Mouse (Mus musculus) G1E (cell line): ENCODE measurements at regions not wholly inside any gene's neighbourhood (a gene's known extent, or its start where the extent isn't known, plus 50 kb on each side); places are given as distances from the start of the nearest gene placed in this dataset.

Experiments used
- ATAC-seq: 2 replicates; pipeline ENCODE4 v1.8.0; 2016; ENCODE audit warnings: mild to moderate bottlenecking; ENCODE audit not compliant: insufficient number of reproducible peaks, poor library complexity, low FRiP score, severe bottlenecking; ENCODE audit errors: extremely low read depth
- DNase-seq: peaks from one replicate; pipeline ENCODE4 v3.0.0; 2012; ENCODE audit warnings: low spot score
- H3K27me3 ChIP-seq: 2 replicates; pipeline ENCODE4 v1.6.1; 2012; ENCODE audit warnings: mild to moderate bottlenecking, low read length, inconsistent platforms; ENCODE audit not compliant: insufficient read depth
- H3K36me3 ChIP-seq: replicated peaks from 2 replicates; pipeline ENCODE3; 2012; ENCODE audit warnings: mild to moderate bottlenecking, inconsistent platforms
- H3K4me1 ChIP-seq: 2 replicates; pipeline ENCODE4 v1.6.1; 2012; ENCODE audit warnings: low read depth, low read length, inconsistent platforms, mixed read lengths; ENCODE audit not compliant: insufficient read depth
- H3K4me3 ChIP-seq: 2 replicates; pipeline ENCODE4 v1.5.1; 2012; ENCODE audit warnings: low read depth, mild to moderate bottlenecking, inconsistent platforms, low read length, moderate library complexity, mixed read lengths
- H3K9me3 ChIP-seq: replicated peaks from 2 replicates; pipeline ENCODE4 v1.6.1; 2012; ENCODE audit warnings: inconsistent platforms
- CTCF ChIP-seq: IDR thresholded peaks from 2 replicates; pipeline ENCODE4 v1.5.1; 2012; ENCODE audit warnings: low read depth, low read length, inconsistent platforms, mixed read lengths
- GATA1 ChIP-seq: IDR thresholded peaks from 2 replicates; pipeline ENCODE4 v1.6.1; 2012; ENCODE audit warnings: borderline replicate concordance, low read length, inconsistent platforms, mixed read lengths
- GATA2 ChIP-seq: IDR thresholded peaks from 2 replicates; pipeline ENCODE4 v1.6.1; 2012; ENCODE audit warnings: low read depth, low read length, inconsistent platforms, borderline replicate concordance
- POLR2AphosphoS5 ChIP-seq: IDR thresholded peaks from 2 replicates; pipeline ENCODE4 v1.6.1; 2012; ENCODE audit warnings: low read depth, low read length, inconsistent platforms; ENCODE audit not compliant: insufficient replicate concordance
- TAL1 ChIP-seq: conservative IDR thresholded peaks from 2 replicates; pipeline ENCODE4 v1.6.1; 2012; ENCODE audit warnings: low read depth, low read length, inconsistent platforms, mixed read lengths

DNA sequence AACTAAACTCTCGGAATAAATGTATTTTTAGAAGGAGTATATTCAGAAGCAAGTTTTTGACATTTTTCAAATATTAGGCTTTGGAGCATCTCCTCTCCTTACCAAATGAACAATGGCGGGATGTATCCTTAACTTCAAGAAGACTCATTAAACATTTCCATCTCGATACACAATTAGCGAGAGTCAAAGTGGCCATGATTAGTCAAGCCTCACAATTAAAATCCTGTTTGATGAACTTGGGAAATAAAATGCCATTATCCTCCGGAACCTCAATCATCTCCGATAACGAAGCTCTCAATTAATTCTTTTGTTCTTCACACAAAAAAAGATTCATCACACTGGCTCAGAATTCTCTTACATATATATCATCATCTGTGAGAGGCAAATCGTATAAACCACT lies 440.8 kb upstream of the Trpc7 start:
- H3K4me1 ChIP-seq = no peaks in the 10 kb centered on the region
- H3K9me3 ChIP-seq = peaks cover 57% of the 10 kb centered on the region
- ATAC-seq (no peak), DNase-seq (no peak)
- H3K36me3 ChIP-seq = no peaks in the 10 kb centered on the region
- H3K27me3 ChIP-seq = no peaks in the 10 kb centered on the region
- no peak overlapping the region for H3K4me3 ChIP-seq
- TF ChIP-seq TAL1 (no peak), GATA2 (no peak), CTCF (no peak), POLR2AphosphoS5 (no peak), GATA1 (no peak)

GRCm38 (mm10) chr13:57332976-57333375 lies 437.2 kb upstream of the Trpc7 start:
- Histone ChIP-seq H3K36me3 (no peaks in the 10 kb centered on the region), H3K27me3 (no peaks in the 10 kb centered on the region), H3K4me1 (no peaks in the 10 kb centered on the region), H3K4me3 (no peak overlapping the region), H3K9me3 (peaks cover 63% of the 10 kb centered on the region)
- ATAC-seq (no peak), DNase-seq (no peak)
- no peak for TF ChIP-seq CTCF
- no peak for TF ChIP-seq GATA2
- TF ChIP-seq GATA1 = no peak
- TF ChIP-seq TAL1 = no peak

GRCm38 (mm10) chr13:57331868-57332267 lies 436.1 kb upstream of the Trpc7 start:
- no peak for ATAC-seq
- peaks cover 66% of the 10 kb centered on the region for H3K9me3 ChIP-seq
- H3K4me1 ChIP-seq = no peaks in the 10 kb centered on the region
- DNase-seq = no peak
- no peak overlapping the region for H3K4me3 ChIP-seq
- no peaks in the 10 kb centered on the region for H3K36me3 ChIP-seq
- TF ChIP-seq GATA1 (no peak), POLR2AphosphoS5 (no peak), GATA2 (no peak), TAL1 (no peak), CTCF (no peak)
- no peaks in the 10 kb centered on the region for H3K27me3 ChIP-seq

DNA sequence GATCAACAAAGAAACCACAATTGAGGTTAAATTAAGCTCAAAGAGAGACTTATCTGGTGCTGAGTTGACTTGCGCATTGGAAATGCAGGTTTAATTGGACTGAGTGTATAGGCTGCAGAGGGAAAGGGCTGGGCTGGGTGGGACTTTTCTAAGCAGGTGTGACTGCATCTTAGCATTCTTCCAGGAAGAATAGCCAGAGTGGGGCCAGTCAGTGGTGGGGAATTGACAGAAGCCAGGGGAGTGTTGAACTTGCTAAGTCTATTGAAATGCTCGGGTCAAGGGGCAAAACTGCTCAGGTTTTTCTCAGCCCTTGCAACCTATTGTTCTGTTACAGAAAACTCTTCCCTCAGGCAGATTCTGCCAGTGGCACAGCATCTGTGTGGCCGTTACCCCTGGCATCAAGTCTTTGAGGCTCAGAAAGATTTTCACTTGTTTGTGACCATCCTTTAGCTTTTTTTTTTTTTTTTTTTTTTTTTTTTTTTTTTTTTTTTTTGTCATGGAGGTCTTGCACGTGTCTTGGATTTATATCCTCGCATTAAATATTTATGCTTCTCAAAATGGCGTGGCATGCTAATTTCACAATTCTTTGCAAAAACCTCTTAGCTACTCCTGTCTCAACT lies 429.6 kb upstream of the Trpc7 start:
- Histone ChIP-seq H3K27me3 (no peaks in the 10 kb centered on the region), H3K4me1 (no peaks in the 10 kb centered on the region), H3K4me3 (no peak overlapping the region), H3K36me3 (no peaks in the 10 kb centered on the region), H3K9me3 (peaks cover 58% of the 10 kb centered on the region)
- TF ChIP-seq GATA1 (no peak), POLR2AphosphoS5 (no peak), CTCF (no peak), GATA2 (no peak), TAL1 (no peak)
- DNase-seq (no peak), ATAC-seq (no peak)

DNA sequence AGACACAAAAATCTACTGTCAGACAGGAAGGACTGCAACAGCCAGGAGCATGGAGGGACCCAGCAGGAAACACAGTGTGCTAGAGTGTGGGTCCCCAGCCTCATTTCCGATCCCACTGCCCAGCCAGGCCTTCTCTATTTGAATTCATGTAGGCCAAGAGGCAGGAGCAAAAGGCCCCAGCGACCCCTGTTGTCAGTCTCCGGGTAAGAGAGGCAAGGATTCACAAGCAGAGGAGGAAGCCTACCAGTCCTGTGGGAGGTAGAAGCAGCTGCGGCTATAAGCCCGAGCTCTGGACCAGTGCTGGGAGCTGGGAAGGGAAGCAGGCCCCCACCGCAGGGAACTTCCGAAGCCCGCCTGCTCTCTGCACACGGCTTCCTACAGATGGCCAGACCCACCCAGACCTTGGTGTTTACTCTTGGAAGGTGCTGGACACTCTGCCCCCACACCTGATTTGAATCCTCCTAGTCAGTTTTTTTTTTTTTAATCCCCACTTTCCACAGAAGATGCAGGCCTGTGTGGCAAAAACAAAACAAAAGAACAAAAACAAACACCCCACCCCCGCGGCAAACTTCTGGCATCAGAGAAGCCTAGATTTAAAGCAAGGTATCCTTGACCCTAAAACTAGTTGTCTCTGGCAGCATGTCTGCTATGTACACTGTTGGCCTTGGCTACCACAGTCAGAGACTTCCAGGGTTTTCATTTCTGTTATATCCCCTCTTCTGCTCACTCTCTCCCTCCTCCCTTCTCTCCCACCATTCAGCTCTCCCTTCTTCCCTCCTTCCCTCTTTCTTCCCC lies 420.6 kb upstream of the Trpc7 start:
- ATAC-seq (no peak), DNase-seq (no peak)
- H3K9me3 ChIP-seq = peaks cover 47% of the 10 kb centered on the region
- H3K36me3 ChIP-seq = no peaks in the 10 kb centered on the region
- TF ChIP-seq CTCF (no peak), GATA2 (no peak), GATA1 (no peak), TAL1 (no peak), POLR2AphosphoS5 (no peak)
- no peak overlapping the region for H3K4me3 ChIP-seq
- H3K27me3 ChIP-seq = no peaks in the 10 kb centered on the region
- H3K4me1 ChIP-seq = no peaks in the 10 kb centered on the region

DNA sequence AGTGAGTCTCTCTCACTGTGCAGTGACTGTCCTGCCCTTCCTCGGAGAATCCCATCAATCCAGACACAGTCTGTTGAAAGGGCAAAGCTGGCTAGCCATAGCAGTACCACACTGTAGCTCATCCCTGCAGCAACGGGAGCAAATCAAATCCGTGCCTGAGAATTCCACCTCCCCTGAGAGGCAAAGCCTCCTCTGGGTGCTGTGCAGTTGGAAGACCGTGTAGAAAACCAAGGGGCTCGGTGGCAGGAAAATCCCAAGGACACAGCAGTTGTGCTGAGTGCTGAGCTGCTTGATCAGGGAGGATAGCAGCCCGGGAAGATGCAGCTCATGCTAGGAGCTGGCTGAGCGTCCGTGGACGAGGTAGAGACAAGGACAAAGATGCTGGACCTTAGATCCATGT lies 418.7 kb upstream of the Trpc7 start:
- H3K27me3 ChIP-seq = no peaks in the 10 kb centered on the region
- TF ChIP-seq CTCF = no peak
- no peak for TF ChIP-seq GATA1
- TF ChIP-seq POLR2AphosphoS5 = no peak
- TF ChIP-seq GATA2 = no peak
- TF ChIP-seq TAL1 = no peak

More for the DNA sequence above, 418.7 kb upstream of the Trpc7 start:
- Histone ChIP-seq H3K4me3 (no peak overlapping the region), H3K9me3 (peaks cover 55% of the 10 kb centered on the region), H3K4me1 (no peaks in the 10 kb centered on the region), H3K36me3 (no peaks in the 10 kb centered on the region)
- no peak for DNase-seq
- ATAC-seq = no peak
